Mouse (Mus musculus) testis, postnatal 10 days (tissue): ENCODE results near the gene Scamp2.

ENCODE experiments used
- DNase-seq: peaks from one replicate; pipeline ENCODE4 v3.0.0; 2021; ENCODE audit warnings: low spot score

Gene Scamp2

GRCm38 (mm10) chr9:57594174-57594509 lies 33.4 kb downstream of the Scamp2 start:
- no peak for DNase-seq

GRCm38 (mm10) chr9:57597265-57597664 lies 36.5 kb downstream of the Scamp2 start:
- no peak for DNase-seq

- DNase-seq = no peak
Measured at GRCm38 (mm10) chr9:57597929-57598382, 37.2 kb downstream of the Scamp2 start.

- DNase-seq = no peak
Measured at GRCm38 (mm10) chr9:57598851-57599563, 38.3 kb downstream of the Scamp2 start.

- DNase-seq = no peak
Measured at GRCm38 (mm10) chr9:57600620-57601352, 40.0 kb downstream of the Scamp2 start.

GRCm38 (mm10) chr9:57601353-57601706 lies 40.6 kb downstream of the Scamp2 start:
- no peak for DNase-seq

- DNase-seq = no peak
Measured at GRCm38 (mm10) chr9:57602098-57602497, 41.4 kb downstream of the Scamp2 start.

- DNase-seq = no peak
Measured at GRCm38 (mm10) chr9:57604875-57605274, 44.1 kb downstream of the Scamp2 start.

- no peak for DNase-seq
Measured at GRCm38 (mm10) chr9:57605503-57605902, 44.8 kb downstream of the Scamp2 start.

- peak; percentile 86 for DNase-seq
Measured at GRCm38 (mm10) chr9:57606139-57606851, 45.6 kb downstream of the Scamp2 start, which contains the start of gene Cplx3. Cplx3 (minus strand) TSS chr9:57606281.

GRCm38 (mm10) chr9:57609803-57610202 lies 49.1 kb downstream of the Scamp2 start:
- no peak for DNase-seq

- no peak for DNase-seq
Measured at GRCm38 (mm10) chr9:57610359-57610826, 49.6 kb downstream of the Scamp2 start.

- DNase-seq = no peak
Measured at GRCm38 (mm10) chr9:57612587-57612986, 51.8 kb downstream of the Scamp2 start.

GRCm38 (mm10) chr9:57613975-57614374 lies 53.2 kb downstream of the Scamp2 start:
- no peak for DNase-seq

GRCm38 (mm10) chr9:57614786-57615185 lies 54.0 kb downstream of the Scamp2 start:
- no peak for DNase-seq

- no peak for DNase-seq
Measured at GRCm38 (mm10) chr9:57617556-57618169, 56.9 kb downstream of the Scamp2 start.

GRCm38 (mm10) chr9:57618854-57619253 lies 58.1 kb downstream of the Scamp2 start:
- DNase-seq = no peak

GRCm38 (mm10) chr9:57620674-57621073 lies 59.9 kb downstream of the Scamp2 start, which contains the start of gene Lman1l:
Lman1l (minus strand) TSS chr9:57620774.
- no peak for DNase-seq

- DNase-seq = no peak
Measured at GRCm38 (mm10) chr9:57624295-57624694, 63.6 kb downstream of the Scamp2 start.

GRCm38 (mm10) chr9:57625674-57626500 lies 65.1 kb downstream of the Scamp2 start:
- DNase-seq = no peak

- DNase-seq = no peak
Measured at GRCm38 (mm10) chr9:57627191-57627590, 66.4 kb downstream of the Scamp2 start.
